Mouse (Mus musculus) limb, embryonic 13.5 days (tissue): ENCODE measurements around the gene Cd209d. TPM values are rescaled to one million over a fixed set of nuclear protein-coding genes. Genes with fewer than 3 reads are reported as not detected.
"Not testable (repeated sequence)": the region's sequence is repeated elsewhere in the genome, so short reads cannot be mapped to it uniquely, and the experiment has no call there.

Experiments used
- ATAC-seq: fragments of 200-750 bp; cut with Nextera tagmentation; 2 replicates; pipeline ENCODE4 v1.8.0; 2017; ENCODE audit warnings: low read depth, moderate number of reproducible peaks, moderate TSS enrichment; ENCODE audit not compliant: low FRiP score
- H3K27ac ChIP-seq: fragments of 300-500 bp; sonication (generic); 2 replicates; pipeline ENCODE4 v1.5.1; 2015; ENCODE audit warnings: inconsistent platforms, mild to moderate bottlenecking, moderate library complexity
- H3K27me3 ChIP-seq: fragments of 300-500 bp; sonication (generic); 2 replicates; pipeline ENCODE4 v1.6.1; 2015; ENCODE audit warnings: mild to moderate bottlenecking, inconsistent platforms
- H3K36me3 ChIP-seq: fragments of 300-500 bp; sonication (generic); 2 replicates; pipeline ENCODE4 v1.6.1; 2015; ENCODE audit warnings: inconsistent platforms, mild to moderate bottlenecking, moderate library complexity
- H3K4me1 ChIP-seq: fragments of 300-500 bp; sonication (generic); 2 replicates; pipeline ENCODE4 v1.6.1; 2015; ENCODE audit warnings: inconsistent platforms
- H3K4me2 ChIP-seq: fragments of 300-500 bp; sonication (generic); replicated peaks from 2 replicates; pipeline ENCODE4 v1.6.1; 2015; ENCODE audit warnings: inconsistent platforms, mild to moderate bottlenecking, moderate library complexity
- H3K4me3 ChIP-seq: fragments of 300-500 bp; sonication (generic); 2 replicates; pipeline ENCODE4 v1.5.1; 2015; ENCODE audit warnings: moderate library complexity, mild to moderate bottlenecking, inconsistent platforms
- H3K9ac ChIP-seq: fragments of 300-500 bp; sonication (generic); 2 replicates; pipeline ENCODE4 v1.6.1; 2015; ENCODE audit warnings: mild to moderate bottlenecking, inconsistent platforms
- H3K9me3 ChIP-seq: fragments of 300-500 bp; sonication (generic); 2 replicates; pipeline ENCODE4 v1.6.1; 2016; ENCODE audit warnings: inconsistent platforms
- WGBS: fragments of 180-500 bp; shearing (Covaris S2); methylation state at CpG from one replicate; pipeline ENCODE4 v1.1.7; 2015; 5-methylcytosine and 5-hydroxymethylcytosine counted together
- polyA plus RNA-seq: library from polyadenylated mRNA; unstranded; fragments of >200 nt; fragmentation: Nextera tagmentation; extraction: Ambion mirVana; gene quantifications from 2 replicates; pipeline ENCODE4 v1.2.1, GENCODE M21; 2015

Gene Cd209d
- not detected in 2 replicates for polyA plus RNA-seq

DNA sequence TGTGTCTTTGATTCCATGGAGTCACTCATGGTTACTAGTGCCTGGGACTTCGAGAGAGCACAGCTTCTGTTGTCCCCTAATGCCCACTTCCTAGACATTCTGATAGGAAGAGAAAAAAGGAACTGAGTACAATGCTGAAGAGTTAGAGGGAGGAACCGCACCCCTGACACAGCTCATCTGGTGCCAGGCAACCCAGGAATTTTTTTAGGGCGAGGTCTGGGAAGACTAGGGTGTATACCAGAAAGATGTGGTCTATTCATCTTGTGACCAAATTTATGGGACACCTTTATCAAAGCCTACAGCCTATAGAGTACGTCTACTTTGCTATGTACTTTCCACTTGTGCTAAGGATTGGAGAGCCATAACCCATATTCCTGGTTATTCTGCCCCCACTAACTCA lies at the start of gene Cd209d:
Gene Cd209d (minus strand): TSS at position 101 of the 400 bp plus-strand sequence.
- H3K4me3 ChIP-seq, result no peak within 1 kb of the TSS
- peaks cover 8% of the 10 kb centered on the region for H3K9me3 ChIP-seq
- no peak within 1 kb of the TSS for H3K27ac ChIP-seq
- no peaks in the 10 kb centered on the region for H3K36me3 ChIP-seq
- H3K4me1 ChIP-seq, result no peaks in the 10 kb centered on the region
- H3K4me2 ChIP-seq, result no peak within 1 kb of the TSS
- ATAC-seq, result no peak
- 71% methylated on average over 4 of the region's 4 CpGs for WGBS
- H3K9ac ChIP-seq, result no peak within 1 kb of the TSS
- H3K27me3 ChIP-seq, result no peaks in the 10 kb centered on the region

DNA sequence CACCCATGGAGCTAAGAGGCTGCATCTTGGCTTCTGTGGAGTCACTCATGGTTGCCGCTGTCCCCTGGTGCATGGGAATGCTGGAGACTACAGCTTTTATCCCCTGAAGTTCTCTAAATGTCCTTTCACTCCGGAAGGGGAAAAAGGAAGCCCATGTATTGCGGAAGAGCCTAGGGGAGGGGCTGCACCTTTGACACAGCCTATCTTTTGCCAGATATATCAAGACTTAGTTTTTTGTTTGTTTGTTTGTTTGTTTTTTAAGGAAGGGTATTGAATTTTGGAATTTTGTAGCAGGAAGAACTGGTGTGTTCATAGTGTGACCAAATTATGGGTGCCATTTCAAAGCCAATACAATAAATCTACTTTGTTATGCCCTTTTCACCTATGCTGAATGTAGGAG lies 48.4 kb upstream of the Cd209d start, which contains the start of gene Cd209b:
Gene Cd209b (minus strand): TSS at position 101 of the 400 bp plus-strand sequence.
- Histone ChIP-seq H3K27me3 (no peaks in the 10 kb centered on the region), H3K4me3 (no peak within 1 kb of the TSS), H3K9me3 (peaks cover 20% of the 10 kb centered on the region; the same call in 1 of the 2 replicates), H3K4me1 (no peaks in the 10 kb centered on the region), H3K9ac (no peak within 1 kb of the TSS), H3K4me2 (no peak within 1 kb of the TSS), H3K36me3 (no peaks in the 10 kb centered on the region), H3K27ac (no peak within 1 kb of the TSS)
- no peak for ATAC-seq
- 88% methylated on average over 3 of the region's 3 CpGs for WGBS

DNA sequence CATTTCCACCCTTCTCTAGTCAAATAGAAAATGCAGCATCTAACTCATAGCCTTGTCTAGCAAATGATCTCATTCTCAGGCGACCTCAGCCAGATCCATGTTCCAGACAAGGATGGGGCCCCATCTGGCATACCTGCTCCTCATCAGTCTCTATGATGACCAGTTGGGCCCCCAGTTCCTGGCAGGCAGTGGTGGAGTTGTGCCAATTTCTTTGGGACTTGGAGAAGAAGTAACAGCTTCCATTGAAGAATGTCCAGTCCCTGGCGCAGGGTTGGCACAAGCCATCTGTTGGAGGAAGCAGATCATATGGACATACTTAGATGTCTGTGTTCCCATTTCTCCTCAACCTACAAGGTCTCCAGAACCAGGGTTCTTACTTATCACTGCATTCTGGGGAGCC lies 2.2 kb downstream of the Cd209d start:
- Histone ChIP-seq H3K27ac (no peak overlapping the region), H3K4me1 (no peaks in the 10 kb centered on the region), H3K4me3 (no peak overlapping the region), H3K9me3 (peaks cover 14% of the 10 kb centered on the region), H3K4me2 (no peak overlapping the region), H3K36me3 (no peaks in the 10 kb centered on the region), H3K27me3 (no peaks in the 10 kb centered on the region), H3K9ac (no peak overlapping the region)
- 67% methylated on average over 2 of the region's 2 CpGs for WGBS
- ATAC-seq, result no peak

DNA sequence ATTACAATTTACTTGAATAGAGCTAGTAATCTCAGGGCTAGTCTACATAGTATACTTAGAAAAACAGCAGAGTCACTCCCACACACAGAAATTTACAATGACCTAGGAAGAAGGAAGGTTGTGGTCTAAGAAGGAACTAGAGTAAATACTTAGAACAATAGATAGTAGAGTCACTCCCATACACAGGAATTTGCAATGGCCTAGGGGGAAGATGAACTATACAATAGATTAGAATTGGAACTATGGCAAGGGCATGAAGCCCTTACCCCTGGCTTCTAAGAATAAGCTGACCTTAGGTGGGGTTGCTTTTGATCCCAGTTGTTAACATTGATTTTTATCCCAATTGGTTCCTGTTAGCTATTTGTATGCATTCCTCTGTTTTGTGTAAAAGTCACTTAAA lies 15.6 kb downstream of the Cd209d start:
- H3K27ac ChIP-seq, H3K9ac ChIP-seq, ATAC-seq, H3K27me3 ChIP-seq, H3K4me1 ChIP-seq, H3K9me3 ChIP-seq, H3K4me2 ChIP-seq, H3K4me3 ChIP-seq, H3K36me3 ChIP-seq: not testable (repeated sequence)

DNA sequence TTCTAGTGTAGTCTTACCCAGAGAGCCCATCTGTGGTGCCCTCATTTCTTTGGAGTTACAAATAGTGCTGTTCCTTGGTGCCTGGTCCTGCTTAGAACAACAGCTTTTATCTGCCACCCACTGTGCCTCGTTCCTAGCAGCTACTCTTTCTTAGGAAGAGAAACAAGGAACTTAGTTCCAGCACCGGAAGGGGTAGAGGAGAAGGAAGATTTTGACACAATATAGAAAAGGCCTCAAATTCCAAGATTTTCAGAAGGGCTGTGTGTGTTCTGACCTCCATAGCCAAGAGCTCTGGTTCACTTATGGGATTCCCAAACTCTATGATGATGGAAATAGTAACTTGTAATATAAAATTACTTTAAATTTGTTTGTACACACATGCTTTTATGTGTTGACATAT lies 24.1 kb downstream of the Cd209d start, which contains the start of gene Cd209e:
Gene Cd209e (minus strand): TSS at position 101 of the 400 bp plus-strand sequence.
- Histone ChIP-seq H3K27ac (no peak within 1 kb of the TSS), H3K4me2 (no peak within 1 kb of the TSS), H3K36me3 (no peaks in the 10 kb centered on the region), H3K27me3 (no peaks in the 10 kb centered on the region), H3K4me1 (no peaks in the 10 kb centered on the region), H3K9ac (no peak within 1 kb of the TSS), H3K4me3 (no peak within 1 kb of the TSS), H3K9me3 (peaks cover 9% of the 10 kb centered on the region; the same call in 1 of the 2 replicates)
- ATAC-seq, result no peak
- WGBS, result 68% methylated on average over 2 of the region's 2 CpGs

Other genes starting within 250 kb of the Cd209d start
- 27.1 TPM in 2 replicates for gene Stxbp2, start 247.6 kb downstream of the Cd209d start, polyA plus RNA-seq
- gene Retn, start 222.8 kb downstream of the Cd209d start, polyA plus RNA-seq, result 0.17 TPM in 1 of 2 replicates, not detected in the other
- 0.17 TPM in 1 of 2 replicates, not detected in the other for gene Mcemp1, start 212.8 kb downstream of the Cd209d start, polyA plus RNA-seq
- 16.4 TPM in 2 replicates for gene Fcor, start 206.2 kb downstream of the Cd209d start, polyA plus RNA-seq
- 41.5 and 43.1 TPM in 2 replicates for gene Trappc5, start 202.3 kb downstream of the Cd209d start, polyA plus RNA-seq
- gene Fcer2a, start 184.4 kb downstream of the Cd209d start, polyA plus RNA-seq, result 0.43 and 0.56 TPM in 2 replicates
- gene Clec4g, start 157.9 kb downstream of the Cd209d start, polyA plus RNA-seq, result not detected in 2 replicates
- 0.23 and 0.47 TPM in 2 replicates for gene Cd209a, start 129.6 kb downstream of the Cd209d start, polyA plus RNA-seq
- gene Cd209e, start 24.2 kb downstream of the Cd209d start, polyA plus RNA-seq, result not detected in 2 replicates
- gene Cd209b, start 48.3 kb upstream of the Cd209d start, polyA plus RNA-seq, result not detected in 2 replicates
- gene Cd209c, start 76.2 kb upstream of the Cd209d start, polyA plus RNA-seq, result 0.43 and 0.47 TPM in 2 replicates
- not detected in 2 replicates for gene Cd209f, start 227.3 kb upstream of the Cd209d start, polyA plus RNA-seq